Comparison of ENCODE assay signal across 24 mouse cellular contexts in genomic region chr4:98238075-98238474, GRCm38 (mm10).
A peak's percentile ranks its signal among the peaks of the same experiment; 100 is the strongest.
DNase-seq lines count a peak whose midpoint lies in the region; ATAC-seq lines count a peak whose summit lies in the region.
"Had no signal": no experiment of that assay in that cellular context is flagged by ENCODE, and none has a peak within 500 bp of the region (broad histone marks: within the 10 kb centered on the region; RNA-seq: fewer than 3 reads in every experiment).

No protein-coding gene starts in this region.

- no peak for DNase-seq in embryonic facial prominence, embryonic 11.5 days (ENCODE audit: low spot score)
- no peak for DNase-seq in embryonic facial prominence, embryonic 10.5 days (ENCODE audit: low spot score)
- DNase-seq in spleen, postnatal 4 days (ENCODE audit: low spot score in 2 of 2), result no peak
- no peak for DNase-seq in lung, postnatal 10 days
- DNase-seq: adrenal gland, adult 8-10 months; adrenal gland, postnatal 25 days; cerebellum, adult 11-12 months; cerebellum, adult 8-10 months; cerebellum, postnatal 10 days; cerebellum, postnatal 36 days; embryo, embryonic 11 days; gastrocnemius, postnatal 25 days; heart, adult 2 months; heart, postnatal 36 days had no signal

- H3K9ac ChIP-seq in embryonic facial prominence, embryonic 11.5 days (replicated peaks; ENCODE audit: low read length), result no peak overlapping the region
- H3K9ac ChIP-seq: embryonic facial prominence, embryonic 15.5 days; hindbrain, embryonic 13.5 days; intestine, embryonic 15.5 days had no signal

- H3K9me3 ChIP-seq in embryonic facial prominence, embryonic 11.5 days (replicated peaks; ENCODE audit: control insufficient read depth, low read length), result no peaks in the 10 kb centered on the region
- H3K9me3 ChIP-seq in embryonic facial prominence, embryonic 10.5 days, result no peaks in the 10 kb centered on the region
- H3K9me3 ChIP-seq: embryonic facial prominence, embryonic 15.5 days; hindbrain, embryonic 10.5 days; hindbrain, embryonic 13.5 days; intestine, embryonic 15.5 days had no signal

- H3K36me3 ChIP-seq in embryonic facial prominence, embryonic 11.5 days (replicated peaks; ENCODE audit: control insufficient read depth, insufficient read depth, low read depth, low read length), result no peaks in the 10 kb centered on the region
- no peaks in the 10 kb centered on the region for H3K36me3 ChIP-seq in embryonic facial prominence, embryonic 10.5 days (replicated peaks)
- H3K36me3 ChIP-seq: embryonic facial prominence, embryonic 15.5 days; hindbrain, embryonic 10.5 days; hindbrain, embryonic 13.5 days; intestine, embryonic 15.5 days had no signal

- H3K27ac ChIP-seq in embryonic facial prominence, embryonic 11.5 days (replicated peaks; ENCODE audit: low read depth, low read length), result no peak overlapping the region
- no peak overlapping the region for H3K27ac ChIP-seq in embryonic facial prominence, embryonic 10.5 days (replicated peaks)
- H3K27ac ChIP-seq: heart, adult 2 months; hindbrain, embryonic 13.5 days; intestine, embryonic 15.5 days had no signal

- ATAC-seq in embryonic facial prominence, embryonic 11.5 days (replicated peaks; ENCODE audit: insufficient number of reproducible peaks, low FRiP score, low TSS enrichment, low read depth), result peak; percentile 31; the same call in 1 of the 2 replicates
- ATAC-seq in granulocyte monocyte progenitor cell, adult 5-6 weeks (replicated peaks; ENCODE audit: poor library complexity, severe bottlenecking), result peak; percentile 54
- ATAC-seq in megakaryocyte, adult 5-6 weeks (ENCODE audit: poor library complexity, severe bottlenecking), result peak; percentile 66
- ATAC-seq: activated CD4-positive, CD25-positive, alpha-beta regulatory T cell, adult 4 months; forebrain, embryonic 14.5 days; hindbrain, embryonic 16.5 days; intestine, embryonic 15.5 days had no signal

- H3K4me3 ChIP-seq in embryonic facial prominence, embryonic 11.5 days (ENCODE audit: low read depth, low read length), result no peak overlapping the region
- H3K4me3 ChIP-seq in embryonic facial prominence, embryonic 10.5 days, result no peak overlapping the region
- H3K4me3 ChIP-seq: embryonic facial prominence, embryonic 15.5 days; heart, adult 2 months; hindbrain, embryonic 10.5 days; hindbrain, embryonic 13.5 days; intestine, embryonic 15.5 days had no signal

- H3K27me3 ChIP-seq in embryonic facial prominence, embryonic 11.5 days (ENCODE audit: control insufficient read depth, insufficient read depth, low read length), result no peaks in the 10 kb centered on the region
- H3K27me3 ChIP-seq in embryonic facial prominence, embryonic 10.5 days (replicated peaks; ENCODE audit: low read depth, poor library complexity, severe bottlenecking), result no peaks in the 10 kb centered on the region; the same call in 1 of the 2 replicates
- H3K27me3 ChIP-seq: embryonic facial prominence, embryonic 15.5 days; hindbrain, embryonic 13.5 days; intestine, embryonic 15.5 days had no signal

- H3K4me2 ChIP-seq in embryonic facial prominence, embryonic 11.5 days (ENCODE audit: low read depth, low read length), result no peak overlapping the region
- H3K4me2 ChIP-seq: embryonic facial prominence, embryonic 15.5 days; heart, embryonic 11.5 days; hindbrain, embryonic 13.5 days; intestine, embryonic 15.5 days had no signal

- H3K4me1 ChIP-seq in embryonic facial prominence, embryonic 11.5 days (ENCODE audit: control insufficient read depth, insufficient read depth, low read length), result no peaks in the 10 kb centered on the region
- peaks cover 7% of the 10 kb centered on the region for H3K4me1 ChIP-seq in embryonic facial prominence, embryonic 10.5 days
- H3K4me1 ChIP-seq: embryonic facial prominence, embryonic 15.5 days; intestine, embryonic 15.5 days had no signal

- WGBS in embryonic facial prominence, embryonic 11.5 days, result 59% methylated on average over 4 of the region's 4 CpGs
- 71% methylated on average over 4 of the region's 4 CpGs for WGBS in embryonic facial prominence, embryonic 10.5 days
